Mouse (Mus musculus) bone marrow macrophage, adult 2 months (primary cell): ENCODE measurements around the gene Olfr878. TPM values are rescaled to one million over a fixed set of nuclear protein-coding genes. Genes with fewer than 3 reads are reported as not detected.

ENCODE experiments used
- H3K27ac ChIP-seq: 2 replicates; pipeline ENCODE4 v1.5.1; 2012; ENCODE audit warnings: low read depth, low read length; ENCODE audit not compliant: insufficient read depth
- H3K4me1 ChIP-seq: 2 replicates; pipeline ENCODE4 v1.6.1; 2012; ENCODE audit warnings: low read length; ENCODE audit not compliant: control insufficient read depth, insufficient read depth
- H3K4me3 ChIP-seq: 2 replicates; pipeline ENCODE4 v1.5.1; 2012; ENCODE audit warnings: mild to moderate bottlenecking, low read length, moderate library complexity; ENCODE audit not compliant: insufficient read depth
- CTCF ChIP-seq: IDR thresholded peaks from 2 replicates; pipeline ENCODE4 v1.5.1; 2012; ENCODE audit warnings: low read depth, mild to moderate bottlenecking, low read length, moderate library complexity
- POLR2A ChIP-seq: IDR thresholded peaks from 2 replicates; pipeline ENCODE4 v1.6.1; 2012; ENCODE audit warnings: mild to moderate bottlenecking, low read depth, low read length, borderline replicate concordance
- polyA plus RNA-seq: library from polyadenylated mRNA; stranded (reverse); fragments of >200 nt; gene quantifications from 2 replicates; pipeline ENCODE4 v1.2.4, GENCODE M21; 2012; ENCODE audit not compliant: missing spikeins, insufficient read depth, insufficient read length

Olfr878 gene
- polyA plus RNA-seq, 1 experiment, result not detected

- Histone ChIP-seq H3K4me3 (no peak overlapping the region), H3K4me1 (no peaks in the 10 kb centered on the region), H3K27ac (no peak overlapping the region)
- no peak for TF ChIP-seq CTCF
- no peak for TF ChIP-seq POLR2A
These were observed 8.7 kb downstream of the Olfr878 start for GRCm38 (mm10) chr9:37926019-37927013.

GRCm38 (mm10) chr9:37932519-37932918 lies 14.9 kb downstream of the Olfr878 start:
- TF ChIP-seq CTCF, result no peak
- TF ChIP-seq POLR2A, result no peak
- Histone ChIP-seq H3K4me3 (no peak overlapping the region), H3K4me1 (no peaks in the 10 kb centered on the region), H3K27ac (no peak overlapping the region)

GRCm38 (mm10) chr9:37934146-37934545 lies 16.5 kb downstream of the Olfr878 start:
- H3K4me1 ChIP-seq, result no peaks in the 10 kb centered on the region
- no peak overlapping the region for H3K4me3 ChIP-seq
- no peak for TF ChIP-seq POLR2A
- no peak for TF ChIP-seq CTCF
- H3K27ac ChIP-seq, result no peak overlapping the region

- Histone ChIP-seq H3K4me3 (no peak overlapping the region), H3K27ac (no peak overlapping the region), H3K4me1 (no peaks in the 10 kb centered on the region)
- TF ChIP-seq POLR2A (no peak), CTCF (no peak)
These were observed 23.5 kb downstream of the Olfr878 start for GRCm38 (mm10) chr9:37941167-37941566.

Other genes with a start within 250 kb of the Olfr878 start
- not detected in 2 replicates for gene Panx3, start 248.6 kb upstream of the Olfr878 start, polyA plus RNA-seq
- gene Olfr160, start 201.6 kb upstream of the Olfr878 start, polyA plus RNA-seq, result not detected in 2 replicates
- gene Olfr874, start 172.7 kb upstream of the Olfr878 start, polyA plus RNA-seq, result not detected in 2 replicates
- gene Olfr875, start 146.0 kb upstream of the Olfr878 start, polyA plus RNA-seq, result not detected in 2 replicates
- gene Olfr876, start 114.8 kb upstream of the Olfr878 start, polyA plus RNA-seq, result 0.17 TPM in 1 of 2 replicates, not detected in the other
- not detected in 2 replicates for gene Olfr877, start 63.6 kb upstream of the Olfr878 start, polyA plus RNA-seq
- gene Olfr145, start 21.1 kb upstream of the Olfr878 start, polyA plus RNA-seq, result 0.16 TPM in 1 of 2 replicates, not detected in the other
- not detected in 2 replicates for gene Olfr881, start 74.0 kb downstream of the Olfr878 start, polyA plus RNA-seq
- gene Olfr883, start 108.0 kb downstream of the Olfr878 start, polyA plus RNA-seq, result not detected in 2 replicates
- not detected in 2 replicates for gene Olfr884, start 128.7 kb downstream of the Olfr878 start, polyA plus RNA-seq
- gene Olfr885, start 143.5 kb downstream of the Olfr878 start, polyA plus RNA-seq, result not detected in 2 replicates
- gene Olfr887, start 166.2 kb downstream of the Olfr878 start, polyA plus RNA-seq, result not detected in 2 replicates
- not detected in 2 replicates for gene Olfr888, start 190.3 kb downstream of the Olfr878 start, polyA plus RNA-seq
- not detected in 2 replicates for gene Olfr889, start 197.4 kb downstream of the Olfr878 start, polyA plus RNA-seq
- gene Olfr890, start 224.7 kb downstream of the Olfr878 start, polyA plus RNA-seq, result not detected in 2 replicates